Mouse (Mus musculus): ENCODE results near the gene Arl11. TPM values are rescaled to one million over a fixed set of nuclear protein-coding genes. Genes with fewer than 3 reads are reported as not detected.

Gene Arl11
- polyA plus RNA-seq, 2 experiments, result 1.6 to 1.8 TPM

GRCm38 (mm10) chr14:61346827-61347698 is 37.5 kb downstream of the Arl11 start:
- no peak for ATAC-seq (ENCODE audit: insufficient read depth)

GRCm38 (mm10) chr14:61349876-61350275 is 40.3 kb downstream of the Arl11 start:
- H3K4me1 ChIP-seq (replicated peaks; ENCODE audit: control insufficient read depth in 2 of 2, insufficient read depth in 2 of 2, low read length in 1 of 2), result peaks cover 0 to 8% of the 10 kb centered on the region in 2 experiments; a peak in 2 of 4 replicates
- no peak for ATAC-seq (ENCODE audit: insufficient read depth)

More at GRCm38 (mm10) chr14:61346827-61347698, 37.5 kb downstream of the Arl11 start:
- peaks cover 0 to 4% of the 10 kb centered on the region in 2 experiments; a peak in 2 of 4 replicates for H3K4me1 ChIP-seq (replicated peaks; ENCODE audit: control insufficient read depth in 2 of 2, insufficient read depth in 2 of 2, low read length in 1 of 2)
- no peak overlapping the region for H3K4me3 ChIP-seq (ENCODE audit: insufficient read depth in 1 of 2, low read depth in 2 of 2, low read length in 2 of 2)
- no peak overlapping the region for H3K9ac ChIP-seq (replicated peaks)
- H3K27ac ChIP-seq, result no peak overlapping the region
- no peaks in the 10 kb centered on the region for H3K36me3 ChIP-seq (replicated peaks; ENCODE audit: control insufficient read depth, insufficient read depth, low read depth)
- no peak overlapping the region for H3K4me2 ChIP-seq (ENCODE audit: low read depth)
- no peaks in the 10 kb centered on the region for H3K9me3 ChIP-seq (ENCODE audit: control insufficient read depth, low read length)
- H3K27me3 ChIP-seq (ENCODE audit: control insufficient read depth, insufficient read depth, low read length), result no peaks in the 10 kb centered on the region
- TF ChIP-seq CTCF (IDR thresholded peaks at IDR 0.05; ENCODE audit: low read depth) (peak; percentile 40; the same call in 1 of the 2 replicates), EP300 (IDR thresholded peaks at IDR 0.05; ENCODE audit: low read depth) (no peak)
- no peak for DNase-seq (ENCODE audit: low read depth in 3 of 3, low spot score in 3 of 3)
- WGBS (ENCODE audit: insufficient replicate concordance), result 71% methylated on average over 10 of the region's 10 CpGs

GRCm38 (mm10) chr14:61350808-61351207 is 41.3 kb downstream of the Arl11 start:
- TF ChIP-seq EP300 (IDR thresholded peaks at IDR 0.05; ENCODE audit: low read depth) (no peak), CTCF (IDR thresholded peaks at IDR 0.05; ENCODE audit: low read depth) (no peak)
- no peak overlapping the region for H3K4me3 ChIP-seq (ENCODE audit: insufficient read depth in 1 of 2, low read depth in 2 of 2, low read length in 2 of 2)
- no peaks in the 10 kb centered on the region for H3K27me3 ChIP-seq (ENCODE audit: control insufficient read depth, insufficient read depth, low read length)
- H3K9ac ChIP-seq (replicated peaks), result no peak overlapping the region
- H3K9me3 ChIP-seq (ENCODE audit: control insufficient read depth, low read length), result no peaks in the 10 kb centered on the region
- ATAC-seq (ENCODE audit: insufficient read depth), result no peak
- DNase-seq (ENCODE audit: low read depth in 3 of 3, low spot score in 3 of 3), result no peak
- 68% methylated on average over 6 of the region's 6 CpGs for WGBS (ENCODE audit: insufficient replicate concordance)
- H3K27ac ChIP-seq, result no peak overlapping the region
- peaks cover 0 to 8% of the 10 kb centered on the region in 2 experiments; a peak in 2 of 4 replicates for H3K4me1 ChIP-seq (replicated peaks; ENCODE audit: control insufficient read depth in 2 of 2, insufficient read depth in 2 of 2, low read length in 1 of 2)
- no peaks in the 10 kb centered on the region for H3K36me3 ChIP-seq (replicated peaks; ENCODE audit: control insufficient read depth, insufficient read depth, low read depth)
- H3K4me2 ChIP-seq (ENCODE audit: low read depth), result no peak overlapping the region

More at GRCm38 (mm10) chr14:61349876-61350275, 40.3 kb downstream of the Arl11 start:
- 63% methylated on average over 4 of the region's 4 CpGs for WGBS (ENCODE audit: insufficient replicate concordance)
- no peaks in the 10 kb centered on the region for H3K27me3 ChIP-seq (ENCODE audit: control insufficient read depth, insufficient read depth, low read length)
- H3K4me2 ChIP-seq (ENCODE audit: low read depth), result no peak overlapping the region
- no peaks in the 10 kb centered on the region for H3K9me3 ChIP-seq (ENCODE audit: control insufficient read depth, low read length)
- DNase-seq (ENCODE audit: low read depth in 3 of 3, low spot score in 3 of 3), result no peak
- H3K9ac ChIP-seq (replicated peaks), result no peak overlapping the region
- H3K27ac ChIP-seq, result no peak overlapping the region
- no peak overlapping the region for H3K4me3 ChIP-seq (ENCODE audit: insufficient read depth in 1 of 2, low read depth in 2 of 2, low read length in 2 of 2)
- no peak for TF ChIP-seq EP300 (IDR thresholded peaks at IDR 0.05; ENCODE audit: low read depth)
- TF ChIP-seq CTCF (IDR thresholded peaks at IDR 0.05; ENCODE audit: low read depth), result no peak
- H3K36me3 ChIP-seq (replicated peaks; ENCODE audit: control insufficient read depth, insufficient read depth, low read depth), result no peaks in the 10 kb centered on the region

GRCm38 (mm10) chr14:61354251-61355235 is 45.0 kb downstream of the Arl11 start:
- Histone ChIP-seq H3K4me1 (replicated peaks; ENCODE audit: control insufficient read depth in 2 of 2, insufficient read depth in 2 of 2, low read length in 1 of 2) (0 out of 4 replicates have a peak, but pooled peaks cover 0 to 3% of the 10 kb centered on the region in 2 experiments), H3K36me3 (replicated peaks; ENCODE audit: control insufficient read depth, insufficient read depth, low read depth) (no peaks in the 10 kb centered on the region), H3K4me2 (ENCODE audit: low read depth) (no peak overlapping the region), H3K9me3 (ENCODE audit: control insufficient read depth, low read length) (no peaks in the 10 kb centered on the region), H3K9ac (replicated peaks) (no peak overlapping the region), H3K4me3 (ENCODE audit: insufficient read depth in 1 of 2, low read depth in 2 of 2, low read length in 2 of 2) (no peak overlapping the region), H3K27ac (no peak overlapping the region), H3K27me3 (ENCODE audit: control insufficient read depth, insufficient read depth, low read length) (no peaks in the 10 kb centered on the region)
- no peak for ATAC-seq (ENCODE audit: insufficient read depth)
- TF ChIP-seq CTCF (IDR thresholded peaks at IDR 0.05; ENCODE audit: low read depth), result no peak
- TF ChIP-seq EP300 (IDR thresholded peaks at IDR 0.05; ENCODE audit: low read depth), result no peak
- DNase-seq (ENCODE audit: low read depth in 3 of 3, low spot score in 3 of 3), result no peak
- 56% methylated on average over 10 of the region's 10 CpGs for WGBS (ENCODE audit: insufficient replicate concordance)

All from liver, embryonic 14.5 days (tissue).